Mouse (Mus musculus) MEL (cell line): ENCODE data around the gene Syngr4. TPM values are rescaled to one million over a fixed set of nuclear protein-coding genes. Genes with fewer than 3 reads are reported as not detected.

Experiments
- DNase-seq: peaks from one replicate; pipeline ENCODE4 v3.0.0; 2011; ENCODE audit warnings: low read depth, low spot score
- H3K27ac ChIP-seq: 2 replicates; pipeline ENCODE4 v1.5.1; 2012; ENCODE audit warnings: low read depth, mild to moderate bottlenecking, control low read depth, low read length, moderate library complexity; ENCODE audit not compliant: control insufficient read depth
- H3K27me3 ChIP-seq, 2 experiments: fragments of 150-350 bp in 1 of 2; sonication (generic) in 1 of 2; 2 replicates each; pipeline ENCODE4 v1.6.1; 2012; ENCODE audit warnings: low read length in 2 of 2, mild to moderate bottlenecking in 2 of 2, improper control_type of control experiment in 1 of 2, moderate library complexity in 1 of 2; ENCODE audit not compliant: insufficient read depth in 2 of 2, control insufficient read depth in 1 of 2
- H3K36me3 ChIP-seq, 2 experiments: 2 replicates each; pipeline ENCODE4 v1.6.1; 2012 to 2014; ENCODE audit warnings: low read length in 2 of 2, improper control_type of control experiment in 1 of 2, inconsistent platforms in 1 of 2, mild to moderate bottlenecking in 1 of 2; ENCODE audit not compliant: insufficient read depth in 2 of 2, control insufficient read depth in 1 of 2
- H3K4me1 ChIP-seq, 2 experiments: fragments of 150-350 bp in 1 of 2; sonication (generic) in 1 of 2; 2 replicates each; pipeline ENCODE4 v1.6.1; 2012; ENCODE audit warnings: low read length in 2 of 2, improper control_type of control experiment in 1 of 2, mild to moderate bottlenecking in 1 of 2; ENCODE audit not compliant: insufficient read depth in 2 of 2, control insufficient read depth in 1 of 2
- H3K4me3 ChIP-seq, 2 experiments: fragments of 150-350 bp in 1 of 2; sonication (generic) in 1 of 2; 2 replicates each; pipeline ENCODE4 v1.5.1; 2012; ENCODE audit warnings: low read depth in 2 of 2, low read length in 2 of 2, mild to moderate bottlenecking in 2 of 2, moderate library complexity in 2 of 2, control low read depth in 1 of 2, improper control_type of control experiment in 1 of 2; ENCODE audit not compliant: control insufficient read depth in 1 of 2, insufficient read depth in 1 of 2
- H3K79me2 ChIP-seq: 2 replicates; pipeline ENCODE4 v1.6.1; 2012; ENCODE audit warnings: mild to moderate bottlenecking, low read length, moderate library complexity; ENCODE audit not compliant: control insufficient read depth, poor library complexity, insufficient read depth
- H3K9ac ChIP-seq: 2 replicates; pipeline ENCODE4 v1.6.1; 2012; ENCODE audit warnings: low read depth, mild to moderate bottlenecking, control low read depth, low read length, moderate library complexity; ENCODE audit not compliant: control insufficient read depth, poor library complexity, severe bottlenecking
- H3K9me3 ChIP-seq: fragments of 150-350 bp; sonication (generic); replicated peaks from 2 replicates; pipeline ENCODE4 v1.6.1; 2012; ENCODE audit warnings: mild to moderate bottlenecking, low read length, improper control_type of control experiment, moderate library complexity; ENCODE audit not compliant: insufficient read depth
- CHD2 ChIP-seq: IDR thresholded peaks from 2 replicates; pipeline ENCODE4 v1.6.1; 2011; ENCODE audit warnings: low read length, improper control_type of control experiment
- ELF1 ChIP-seq: IDR thresholded peaks from 2 replicates; pipeline ENCODE4 v1.6.1; 2014; ENCODE audit warnings: low read depth, mild to moderate bottlenecking, inconsistent platforms, low read length, improper control_type of control experiment, moderate library complexity
- ETS1 ChIP-seq: IDR thresholded peaks from 2 replicates; pipeline ENCODE4 v1.6.1; 2012; ENCODE audit warnings: low read depth, mild to moderate bottlenecking, inconsistent platforms, low read length, improper control_type of control experiment, moderate library complexity
- GABPA ChIP-seq: IDR thresholded peaks from 2 replicates; pipeline ENCODE4 v1.6.1; 2012; ENCODE audit warnings: low read depth, mild to moderate bottlenecking, inconsistent platforms, low read length, improper control_type of control experiment, moderate library complexity
- GATA1 ChIP-seq: IDR thresholded peaks from 2 replicates; pipeline ENCODE4 v1.6.1; 2011; ENCODE audit warnings: low read depth, low read length, improper control_type of control experiment
- HCFC1 ChIP-seq: IDR thresholded peaks from 2 replicates; pipeline ENCODE4 v1.6.1; 2012; ENCODE audit warnings: low read depth, mild to moderate bottlenecking, inconsistent platforms, low read length, improper control_type of control experiment, moderate library complexity
- MAX ChIP-seq: IDR thresholded peaks from 2 replicates; pipeline ENCODE4 v1.6.1; 2011; ENCODE audit warnings: low read length, improper control_type of control experiment
- MXI1 ChIP-seq: IDR thresholded peaks from 2 replicates; pipeline ENCODE4 v1.6.1; 2011; ENCODE audit warnings: mild to moderate bottlenecking, low read depth, low read length, improper control_type of control experiment
- MYB ChIP-seq: IDR thresholded peaks from 2 replicates; pipeline ENCODE4 v1.6.1; 2011; ENCODE audit warnings: mild to moderate bottlenecking, low read depth, low read length, improper control_type of control experiment
- MYC ChIP-seq: IDR thresholded peaks from 2 replicates; pipeline ENCODE4 v1.6.1; 2011; ENCODE audit warnings: low read depth, mild to moderate bottlenecking, low read length, improper control_type of control experiment, moderate library complexity
- NELFE ChIP-seq: IDR thresholded peaks from 2 replicates; pipeline ENCODE4 v1.6.1; 2011; ENCODE audit warnings: low read depth, low read length, improper control_type of control experiment
- NRF1 ChIP-seq: IDR thresholded peaks from 2 replicates; pipeline ENCODE4 v1.6.1; 2014; ENCODE audit warnings: low read depth, mild to moderate bottlenecking, inconsistent platforms, low read length, improper control_type of control experiment, moderate library complexity; ENCODE audit not compliant: poor library complexity, insufficient read depth, severe bottlenecking
- POLR2A ChIP-seq, 2 experiments: IDR thresholded peaks; 2 replicates each; pipeline ENCODE4 v1.6.1; 2011 to 2012; ENCODE audit warnings: low read length in 2 of 2, mild to moderate bottlenecking in 2 of 2, control low read depth in 1 of 2, improper control_type of control experiment in 1 of 2, low read depth in 1 of 2, moderate library complexity in 1 of 2; ENCODE audit not compliant: control insufficient read depth in 1 of 2, insufficient read depth in 1 of 2, poor library complexity in 1 of 2
- POLR2AphosphoS2 ChIP-seq: IDR thresholded peaks from 2 replicates; pipeline ENCODE4 v1.6.1; 2011; ENCODE audit warnings: low read length, improper control_type of control experiment
- RCOR1 ChIP-seq: IDR thresholded peaks from 2 replicates; pipeline ENCODE4 v1.6.1; 2012; ENCODE audit warnings: low read depth, mild to moderate bottlenecking, inconsistent platforms, low read length, improper control_type of control experiment
- TAL1 ChIP-seq: IDR thresholded peaks from 2 replicates; pipeline ENCODE4 v1.6.1; 2012; ENCODE audit warnings: mild to moderate bottlenecking, inconsistent platforms, low read length, moderate library complexity, mixed read lengths
- TBP ChIP-seq: IDR thresholded peaks from 2 replicates; pipeline ENCODE4 v1.8.0; 2011; ENCODE audit warnings: low read depth, low read length, improper control_type of control experiment
- TCF12 ChIP-seq: IDR thresholded peaks from 2 replicates; pipeline ENCODE4 v1.6.1; 2014; ENCODE audit warnings: low read depth, mild to moderate bottlenecking, inconsistent platforms, low read length, improper control_type of control experiment, moderate library complexity
- USF2 ChIP-seq, 2 experiments: IDR thresholded peaks; 2 replicates each; pipeline ENCODE4 v1.6.1; 2011 to 2012; ENCODE audit warnings: improper control_type of control experiment in 2 of 2, low read length in 2 of 2, borderline replicate concordance in 1 of 2, inconsistent platforms in 1 of 2, low read depth in 1 of 2, mild to moderate bottlenecking in 1 of 2; ENCODE audit not compliant: insufficient read depth in 1 of 2
- ZNF384 ChIP-seq: IDR thresholded peaks from 2 replicates; pipeline ENCODE4 v1.6.1; 2012; ENCODE audit warnings: low read depth, mild to moderate bottlenecking, inconsistent platforms, low read length, improper control_type of control experiment
- polyA plus RNA-seq, 2 experiments: library from polyadenylated mRNA; stranded (reverse) in 1 of 2; unstranded in 1 of 2; fragments of >175 nt in 1 of 2; fragments of >200 nt in 1 of 2; gene quantifications; 2 replicates each; pipeline versions ENCODE4 v1.2.1 to v1.2.4; 2012; ENCODE audit warnings: low replicate concordance in 2 of 2, low read depth in 1 of 2; ENCODE audit not compliant: insufficient read length in 2 of 2, insufficient read depth in 1 of 2, missing spikeins in 1 of 2
- total RNA-seq: library from RNA; depleted of rRNA; stranded (reverse); fragments of 300-350 nt; gene quantifications from 2 replicates; pipeline ENCODE4 v1.2.3, GENCODE M21; 2012

Syngr4 gene
- total and polyA plus RNA-seq, 3 experiments = 0.46 to 1.1 TPM; not detected in 1

- Histone ChIP-seq H3K79me2 (peaks cover 3% of the 10 kb centered on the region; the same call in 1 of the 2 replicates), H3K4me3 (peak within 1 kb of the TSS; percentile 45 to 58), H3K9ac (peak within 1 kb of the TSS; percentile 68), H3K9me3 (no peaks in the 10 kb centered on the region), H3K27ac (peak within 1 kb of the TSS; percentile 94), H3K4me1 (peaks cover 8 to 20% of the 10 kb centered on the region in 2 experiments), H3K36me3 (peaks cover 0 to 13% of the 10 kb centered on the region in 2 experiments; a peak in 2 of 4 replicates), H3K27me3 (no peaks in the 10 kb centered on the region)
- no peak for DNase-seq
- TF ChIP-seq POLR2AphosphoS2 = no peak
- no peak for TF ChIP-seq TAL1
- no peak for TF ChIP-seq TCF12
- no peak for TF ChIP-seq ZNF384
- TF ChIP-seq POLR2A (IDR thresholded peaks at IDR 0.05; ENCODE audit: control insufficient read depth in 1 of 2, insufficient read depth in 1 of 2, low read depth in 1 of 2, low read length in 2 of 2, poor library complexity in 1 of 2) = no peak
- TF ChIP-seq HCFC1 = no peak
- no peak for TF ChIP-seq TBP
- no peak for TF ChIP-seq NRF1
- TF ChIP-seq CHD2 = no peak
- TF ChIP-seq NELFE = no peak
- TF ChIP-seq MYC = no peak
- TF ChIP-seq MXI1 = no peak
- TF ChIP-seq RCOR1 = no peak
- no peak for TF ChIP-seq MYB
- no peak for TF ChIP-seq MAX
- no peak for TF ChIP-seq ELF1
- no peak for TF ChIP-seq USF2 (IDR thresholded peaks at IDR 0.05; ENCODE audit: borderline replicate concordance in 1 of 2, insufficient read depth in 1 of 2, low read depth in 1 of 2, low read length in 2 of 2)
- TF ChIP-seq GABPA = no peak
- no peak for TF ChIP-seq GATA1
- no peak for TF ChIP-seq ETS1
These were observed 27.4 kb upstream of the Syngr4 start, which contains the start of gene Ccdc114 for GRCm38 (mm10) chr7:45923762-45924428. Ccdc114 (plus strand) TSS chr7:45924072.
